Mouse (Mus musculus) midbrain, postnatal 0 days (tissue): ENCODE measurements at regions not wholly inside any gene's neighbourhood (a gene's known extent, or its start where the extent isn't known, plus 50 kb on each side); places are given as distances from the start of the nearest gene placed in this dataset.

Experiments
- ATAC-seq: fragments of 200-750 bp; cut with Nextera tagmentation; 2 replicates; pipeline ENCODE4 v1.8.0; 2017; ENCODE audit warnings: moderate number of reproducible peaks, mild to moderate bottlenecking, moderate TSS enrichment, moderate library complexity; ENCODE audit not compliant: low FRiP score
- DNase-seq: peaks from one replicate; pipeline ENCODE4 v3.0.0-alpha.2; 2015; ENCODE audit warnings: low spot score
- H3K27ac ChIP-seq: fragments of 300-500 bp; sonication (generic); 2 replicates; pipeline ENCODE4 v1.5.1; 2014; ENCODE audit warnings: low read depth, mild to moderate bottlenecking, low read length, mixed read lengths
- H3K27me3 ChIP-seq: fragments of 300-500 bp; sonication (generic); 2 replicates; pipeline ENCODE4 v1.6.1; 2014; ENCODE audit warnings: low read length, control low read depth, mixed read lengths; ENCODE audit not compliant: insufficient read depth
- H3K36me3 ChIP-seq: fragments of 300-500 bp; sonication (generic); 2 replicates; pipeline ENCODE4 v1.6.1; 2014; ENCODE audit warnings: low read length, control low read depth, mixed read lengths; ENCODE audit not compliant: insufficient read depth
- H3K4me1 ChIP-seq: fragments of 300-500 bp; sonication (generic); 2 replicates; pipeline ENCODE4 v1.6.1; 2014; ENCODE audit warnings: mild to moderate bottlenecking, control low read depth, antibody characterized with exemption, low read length, mixed read lengths; ENCODE audit not compliant: insufficient read depth
- H3K4me2 ChIP-seq: fragments of 300-500 bp; sonication (generic); 2 replicates; pipeline ENCODE4 v1.6.1; 2014; ENCODE audit warnings: low read depth, mild to moderate bottlenecking, low read length, mixed read lengths; ENCODE audit not compliant: poor library complexity, severe bottlenecking
- H3K4me3 ChIP-seq: fragments of 300-500 bp; sonication (generic); 2 replicates; pipeline ENCODE4 v1.5.1; 2014; ENCODE audit warnings: low read depth, mild to moderate bottlenecking, low read length, moderate library complexity
- H3K9ac ChIP-seq: fragments of 300-500 bp; sonication (generic); replicated peaks from 2 replicates; pipeline ENCODE4 v1.6.1; 2014; ENCODE audit warnings: mild to moderate bottlenecking, low read length, moderate library complexity, mixed read lengths; ENCODE audit not compliant: poor library complexity, severe bottlenecking
- H3K9me3 ChIP-seq: fragments of 300-500 bp; sonication (generic); 2 replicates; pipeline ENCODE4 v1.6.1; 2016; ENCODE audit warnings: low read length, control low read depth
- CTCF ChIP-seq: IDR thresholded peaks from 2 replicates; pipeline ENCODE4 v1.5.1; 2016; ENCODE audit warnings: antibody characterized with exemption, mild to moderate bottlenecking
- WGBS: fragments of 180-500 bp; shearing (Covaris S2); extraction: QIAGEN DNeasy Blood & Tissue Kit; methylation state at CpG from one replicate; pipeline ENCODE4 v1.1.7; 2014; 5-methylcytosine and 5-hydroxymethylcytosine counted together

DNA sequence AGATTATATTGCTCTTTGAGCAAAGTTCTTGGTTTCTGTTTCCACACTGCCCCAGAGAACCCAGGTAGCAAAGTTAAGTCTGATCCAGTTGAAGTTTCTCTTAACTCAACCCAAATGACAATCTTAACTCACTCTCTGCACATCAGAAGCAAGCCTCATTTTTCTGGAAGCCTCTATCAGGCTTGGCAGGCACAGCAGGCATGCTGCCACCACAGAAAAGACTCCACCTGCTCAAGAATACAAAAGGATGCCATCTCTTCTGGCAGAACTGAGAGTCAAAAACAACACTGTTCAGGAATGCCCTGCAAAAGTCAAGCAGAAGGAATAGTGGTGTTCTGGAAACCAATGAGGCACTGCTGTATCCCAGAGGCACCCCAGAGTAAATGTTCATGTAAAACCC, 187.7 kb upstream of the Gm26657 start:
- no peak for DNase-seq
- no peaks in the 10 kb centered on the region for H3K27me3 ChIP-seq
- H3K27ac ChIP-seq: no peak overlapping the region
- H3K9me3 ChIP-seq: no peaks in the 10 kb centered on the region
- no peak overlapping the region for H3K4me2 ChIP-seq
- no peaks in the 10 kb centered on the region for H3K4me1 ChIP-seq
- no peak for ATAC-seq
- TF ChIP-seq CTCF: no peak
- no peak overlapping the region for H3K4me3 ChIP-seq
- H3K36me3 ChIP-seq: no peaks in the 10 kb centered on the region
- no peak overlapping the region for H3K9ac ChIP-seq

DNA sequence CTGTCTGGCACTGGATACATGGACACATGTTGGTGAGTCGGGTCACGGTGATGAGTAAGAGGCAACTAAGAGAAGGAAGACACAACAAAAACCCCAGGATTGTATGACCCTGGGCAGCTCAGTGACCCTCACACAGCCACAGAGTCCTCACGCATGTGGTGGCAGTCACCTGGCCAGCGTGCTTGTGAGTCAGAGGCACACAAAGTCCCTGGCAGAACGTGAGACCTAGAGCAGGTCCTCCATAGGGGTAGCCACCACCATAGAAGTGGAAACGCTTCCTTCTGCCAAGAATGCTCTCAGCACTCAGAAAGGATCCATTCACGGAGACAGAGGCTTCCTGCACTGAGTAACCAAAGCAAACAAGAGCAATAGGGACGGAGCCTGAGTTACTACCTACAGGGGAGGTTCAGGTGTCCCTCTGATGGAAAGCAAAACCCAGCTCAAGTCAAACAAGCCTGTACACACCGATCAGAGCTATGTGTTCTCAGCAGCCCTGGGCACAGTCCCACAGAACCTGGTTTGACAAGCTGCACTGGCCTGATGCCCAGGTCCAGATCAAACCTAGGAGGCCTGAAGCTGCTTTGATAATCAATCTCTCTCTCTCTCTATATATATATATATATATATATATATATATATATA, 206.4 kb upstream of the Gm26657 start:
- Histone ChIP-seq H3K4me3 (no peak overlapping the region), H3K27me3 (no peaks in the 10 kb centered on the region), H3K9ac (no peak overlapping the region), H3K27ac (no peak overlapping the region), H3K9me3 (no peaks in the 10 kb centered on the region), H3K4me2 (no peak overlapping the region), H3K4me1 (no peaks in the 10 kb centered on the region), H3K36me3 (no peaks in the 10 kb centered on the region)
- WGBS: 82% methylated on average over 9 of the region's 9 CpGs
- TF ChIP-seq CTCF: no peak
- ATAC-seq: no peak
- no peak for DNase-seq

DNA sequence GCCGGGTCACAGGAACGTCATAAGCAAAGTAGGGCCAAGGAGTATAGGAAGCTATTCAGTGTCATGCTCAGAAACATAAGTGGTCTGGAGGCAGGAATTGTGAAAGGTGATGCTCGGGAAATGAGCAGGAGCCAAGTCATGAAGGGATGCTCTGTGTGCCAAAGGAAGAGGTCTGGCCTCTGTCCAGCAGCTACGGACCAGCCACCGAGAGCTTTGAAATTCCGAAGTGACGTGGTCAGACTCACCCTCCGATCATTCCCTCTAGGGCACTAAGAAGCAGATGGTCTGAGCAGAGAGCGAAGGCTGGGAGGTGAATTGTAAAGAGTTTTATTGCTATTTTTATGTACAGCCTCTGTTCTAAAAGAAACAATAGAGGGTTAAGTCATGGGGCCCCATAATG, 206.9 kb upstream of the Gm26657 start:
- Histone ChIP-seq H3K27ac (no peak overlapping the region), H3K9ac (no peak overlapping the region), H3K4me1 (no peaks in the 10 kb centered on the region), H3K4me2 (no peak overlapping the region), H3K9me3 (no peaks in the 10 kb centered on the region), H3K36me3 (no peaks in the 10 kb centered on the region), H3K27me3 (no peaks in the 10 kb centered on the region), H3K4me3 (no peak overlapping the region)
- TF ChIP-seq CTCF: no peak
- ATAC-seq: no peak
- 77% methylated on average over 9 of the region's 9 CpGs for WGBS
- DNase-seq: no peak

DNA sequence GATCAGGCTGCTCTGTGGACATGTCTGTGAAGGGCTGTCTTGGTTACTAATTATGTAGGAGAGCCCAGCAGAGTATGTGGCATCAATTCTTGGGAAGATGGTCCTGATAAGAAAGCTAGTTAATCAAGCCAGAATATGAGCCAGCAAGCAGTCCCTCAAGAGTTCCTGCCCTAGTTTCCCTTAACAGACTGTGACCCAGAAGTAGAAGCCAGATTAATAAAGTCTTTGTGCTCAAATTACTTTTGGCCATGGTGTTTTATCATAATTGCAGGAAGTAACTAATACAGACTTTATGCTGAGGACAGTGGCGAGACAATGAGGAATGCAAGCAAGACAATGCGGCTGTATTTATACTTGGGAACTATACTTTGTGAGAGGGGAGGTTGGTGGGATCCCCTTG, 211.3 kb upstream of the Gm26657 start:
- Histone ChIP-seq H3K27me3 (no peaks in the 10 kb centered on the region), H3K36me3 (no peaks in the 10 kb centered on the region), H3K27ac (no peak overlapping the region), H3K4me3 (no peak overlapping the region), H3K4me2 (no peak overlapping the region), H3K4me1 (no peaks in the 10 kb centered on the region), H3K9me3 (no peaks in the 10 kb centered on the region), H3K9ac (no peak overlapping the region)
- ATAC-seq: no peak
- peak; percentile 35 for DNase-seq
- WGBS: 94% methylated on average over 2 of the region's 2 CpGs
- TF ChIP-seq CTCF: no peak

DNA sequence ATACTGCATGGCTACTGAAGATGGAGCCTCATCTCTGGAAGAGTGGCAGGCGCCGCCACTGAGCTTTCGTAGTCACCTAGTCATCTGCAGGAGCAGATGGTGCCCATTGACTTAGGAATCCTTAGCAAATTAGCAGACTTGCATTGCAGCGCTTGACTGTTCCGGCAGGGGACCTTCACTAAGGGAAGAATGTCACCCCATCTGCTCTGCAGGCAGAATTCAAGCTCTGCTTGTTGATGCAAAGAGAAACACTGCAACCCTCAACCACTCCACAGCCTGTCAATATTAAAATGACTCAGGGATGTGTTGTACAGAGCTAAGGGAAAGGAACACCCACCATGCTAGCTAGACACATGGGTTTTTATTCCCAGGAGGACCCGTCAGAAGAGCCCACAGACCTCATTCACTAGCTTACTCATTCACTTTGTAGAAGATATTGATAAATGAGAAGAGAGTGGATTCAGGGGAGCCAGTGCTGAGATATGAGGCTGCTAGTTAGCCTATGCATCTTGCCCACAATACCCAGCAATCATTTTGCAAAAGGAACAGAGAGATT, 215.4 kb upstream of the Gm26657 start:
- no peak for ATAC-seq
- no peak overlapping the region for H3K4me3 ChIP-seq
- no peak overlapping the region for H3K4me2 ChIP-seq
- no peaks in the 10 kb centered on the region for H3K36me3 ChIP-seq
- no peak for TF ChIP-seq CTCF
- H3K27ac ChIP-seq: no peak overlapping the region
- no peaks in the 10 kb centered on the region for H3K27me3 ChIP-seq
- H3K4me1 ChIP-seq: no peaks in the 10 kb centered on the region
- 87% methylated on average over 6 of the region's 6 CpGs for WGBS
- no peaks in the 10 kb centered on the region for H3K9me3 ChIP-seq
- DNase-seq: peak; percentile 44
- no peak overlapping the region for H3K9ac ChIP-seq

DNA sequence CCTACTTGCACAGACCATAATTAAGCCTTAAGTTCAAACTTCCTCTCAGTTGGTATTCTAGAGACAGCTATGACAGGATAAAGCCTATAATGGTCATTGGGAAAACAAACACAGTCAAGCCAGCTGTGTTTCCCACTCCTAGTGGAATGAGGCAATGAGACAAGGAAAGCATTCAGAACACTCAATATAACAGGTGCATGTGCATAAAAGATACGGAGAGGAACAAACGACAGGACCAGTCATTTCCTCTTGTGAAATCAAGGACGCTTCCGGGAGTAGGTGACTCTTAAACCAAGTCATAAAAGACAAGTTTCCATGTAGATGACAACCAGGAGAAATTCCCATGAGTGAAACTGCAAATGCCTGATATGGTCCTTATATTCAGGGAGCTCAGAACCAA, 232.1 kb upstream of the Gm26657 start:
- Histone ChIP-seq H3K9ac (no peak overlapping the region), H3K27me3 (no peaks in the 10 kb centered on the region)
- 90% methylated on average over 4 of the region's 4 CpGs for WGBS

More for the DNA sequence above, 232.1 kb upstream of the Gm26657 start:
- TF ChIP-seq CTCF: no peak
- Histone ChIP-seq H3K4me3 (no peak overlapping the region), H3K4me2 (no peak overlapping the region), H3K4me1 (no peaks in the 10 kb centered on the region), H3K36me3 (no peaks in the 10 kb centered on the region), H3K27ac (no peak overlapping the region), H3K9me3 (no peaks in the 10 kb centered on the region)
- ATAC-seq (no peak), DNase-seq (no peak)
